Mouse (Mus musculus) erythroblast, embryonic 14.5 days (primary cell): ENCODE measurements around the gene Glb1l. TPM values are rescaled to one million over a fixed set of nuclear protein-coding genes. Genes with fewer than 3 reads are reported as not detected.

Experiments
- H3K27me3 ChIP-seq: 2 replicates; pipeline ENCODE4 v1.6.1; 2012; ENCODE audit warnings: inconsistent platforms; ENCODE audit not compliant: control insufficient read depth
- H3K36me3 ChIP-seq: 2 replicates; pipeline ENCODE4 v1.6.1; 2012; ENCODE audit warnings: mild to moderate bottlenecking, inconsistent platforms; ENCODE audit not compliant: control insufficient read depth
- H3K4me1 ChIP-seq: 2 replicates; pipeline ENCODE4 v1.6.1; 2012; ENCODE audit warnings: inconsistent platforms; ENCODE audit not compliant: control insufficient read depth
- H3K4me3 ChIP-seq: replicated peaks from 2 replicates; pipeline ENCODE3; 2012; ENCODE audit warnings: moderate library complexity, mild to moderate bottlenecking, inconsistent platforms
- H3K9me3 ChIP-seq: 2 replicates; pipeline ENCODE4 v1.6.1; 2012; ENCODE audit warnings: low read length, inconsistent platforms, mixed read lengths; ENCODE audit not compliant: control insufficient read depth
- GATA1 ChIP-seq: IDR thresholded peaks from 2 replicates; pipeline ENCODE4 v1.6.1; 2012; ENCODE audit warnings: low read length, inconsistent platforms, mixed read lengths
- TAL1 ChIP-seq: IDR thresholded peaks from 3 replicates; pipeline ENCODE4 v1.6.1; 2012; ENCODE audit warnings: low read length, inconsistent platforms, mixed read lengths
- polyA plus RNA-seq: library from polyadenylated mRNA; stranded (reverse); fragments of >175 nt; gene quantifications from 2 replicates; pipeline ENCODE4 v1.2.3, GENCODE M21; 2012

The Glb1l gene
- polyA plus RNA-seq, 1 experiment: 0.02 TPM

DNA sequence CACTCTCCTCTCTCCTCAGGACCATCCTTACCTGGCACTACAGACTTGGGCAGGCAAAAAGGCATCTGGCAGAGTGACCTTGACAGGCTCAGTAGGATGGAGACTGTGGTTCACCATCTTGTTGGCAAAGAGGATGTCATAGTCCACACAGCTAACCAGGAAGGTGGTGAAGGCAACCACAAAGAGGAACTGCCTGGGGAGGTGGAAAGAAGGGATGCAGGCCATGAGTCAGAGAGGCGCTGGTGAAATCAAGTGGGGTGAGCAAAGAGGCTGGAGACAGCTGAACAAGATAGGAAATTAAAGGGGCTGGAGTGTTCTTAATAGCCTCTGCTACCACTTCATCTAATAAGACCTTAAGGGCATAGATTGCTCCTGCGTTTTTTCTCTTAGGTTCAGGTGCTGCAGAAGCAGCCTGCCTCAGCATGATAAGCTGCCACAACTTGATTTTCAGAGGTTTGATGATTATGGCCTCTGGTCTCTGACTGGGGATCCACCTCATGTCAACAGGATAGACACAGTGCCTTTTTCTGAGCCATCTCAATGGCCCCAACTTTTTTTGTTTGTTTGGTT is 22.6 kb downstream of the Glb1l start:
- Histone ChIP-seq H3K36me3 (peaks cover 79% of the 10 kb centered on the region), H3K4me3 (no peak overlapping the region)

DNA sequence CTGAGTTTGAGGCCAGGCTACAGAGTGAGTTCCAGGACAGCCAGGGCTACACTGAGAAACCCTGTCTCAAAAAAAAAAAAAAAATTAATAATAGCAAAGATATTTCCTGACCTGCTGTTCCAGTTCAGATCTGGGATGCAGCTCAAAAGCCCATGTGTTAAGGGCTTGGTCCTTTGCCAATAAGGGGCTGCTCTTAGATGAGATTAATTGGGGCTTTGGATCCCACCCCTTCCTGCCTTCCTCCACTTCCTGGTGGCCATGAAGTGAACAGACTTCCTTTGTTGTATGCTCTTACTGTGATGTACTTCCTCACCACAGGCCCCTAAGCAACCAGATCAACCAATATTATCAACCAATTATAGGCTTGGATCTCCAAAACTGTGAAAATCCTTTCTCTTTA is 23.5 kb downstream of the Glb1l start:
- Histone ChIP-seq H3K9me3 (peaks cover 7% of the 10 kb centered on the region), H3K27me3 (no peaks in the 10 kb centered on the region; the same call in 1 of the 2 replicates), H3K36me3 (peaks cover 88% of the 10 kb centered on the region), H3K4me3 (no peak overlapping the region), H3K4me1 (peaks cover 52% of the 10 kb centered on the region)
- TF ChIP-seq GATA1: no peak
- no peak for TF ChIP-seq TAL1

More for the DNA sequence above, 22.6 kb downstream of the Glb1l start:
- no peak for TF ChIP-seq GATA1
- TF ChIP-seq TAL1: no peak
- H3K9me3 ChIP-seq: no peaks in the 10 kb centered on the region
- peaks cover 57% of the 10 kb centered on the region for H3K4me1 ChIP-seq
- H3K27me3 ChIP-seq: no peaks in the 10 kb centered on the region

DNA sequence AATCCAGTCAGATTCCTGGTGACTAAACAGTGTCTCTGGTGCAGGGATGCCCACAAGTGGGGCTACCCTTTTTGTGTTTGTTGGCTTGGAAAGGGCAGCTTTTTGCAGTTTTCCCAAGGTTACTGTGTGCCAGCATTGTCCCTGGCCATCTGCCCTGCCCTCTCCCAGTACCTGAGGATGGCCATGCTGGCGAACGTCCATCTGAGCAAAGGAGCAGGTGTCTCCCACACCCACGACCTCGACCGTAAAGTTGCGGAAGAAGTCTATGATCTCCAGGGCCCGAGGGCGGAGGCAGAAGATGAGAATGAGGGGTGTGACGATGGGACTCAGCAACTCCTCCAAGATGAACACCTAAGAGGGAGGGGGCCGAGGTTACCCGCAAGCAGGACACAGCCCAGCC is 25.1 kb downstream of the Glb1l start:
- H3K27me3 ChIP-seq: no peaks in the 10 kb centered on the region; the same call in 1 of the 2 replicates
- peaks cover 99% of the 10 kb centered on the region for H3K36me3 ChIP-seq
- no peak for TF ChIP-seq TAL1
- TF ChIP-seq GATA1: no peak
- peaks cover 7% of the 10 kb centered on the region for H3K9me3 ChIP-seq
- peaks cover 58% of the 10 kb centered on the region for H3K4me1 ChIP-seq
- H3K4me3 ChIP-seq: no peak overlapping the region

DNA sequence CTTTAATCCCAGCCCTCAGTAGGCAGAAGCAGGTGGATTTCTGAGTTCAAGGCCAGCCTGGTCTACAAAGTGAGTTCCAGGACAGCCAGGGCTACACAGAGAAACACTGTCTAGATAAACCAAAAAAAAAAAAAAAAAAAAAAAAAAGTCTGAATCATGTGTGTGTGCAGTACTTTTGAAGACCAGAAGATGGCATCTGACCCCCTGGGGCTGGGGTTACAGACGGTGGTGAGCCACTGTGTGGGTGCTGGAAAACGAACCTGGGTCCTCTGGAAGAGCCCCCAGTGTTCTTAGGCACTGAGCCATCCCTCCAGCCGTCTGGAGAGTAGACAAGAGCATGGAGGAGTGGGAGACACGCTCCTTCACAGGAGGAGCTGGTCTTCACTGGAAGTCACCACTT is 28.5 kb downstream of the Glb1l start:
- peaks cover 7% of the 10 kb centered on the region for H3K9me3 ChIP-seq
- peaks cover 56% of the 10 kb centered on the region for H3K4me1 ChIP-seq
- no peak for TF ChIP-seq GATA1
- no peak for TF ChIP-seq TAL1
- H3K4me3 ChIP-seq: no peak overlapping the region
- H3K36me3 ChIP-seq: peaks cover 89% of the 10 kb centered on the region
- H3K27me3 ChIP-seq: no peaks in the 10 kb centered on the region; the same call in 1 of the 2 replicates

DNA sequence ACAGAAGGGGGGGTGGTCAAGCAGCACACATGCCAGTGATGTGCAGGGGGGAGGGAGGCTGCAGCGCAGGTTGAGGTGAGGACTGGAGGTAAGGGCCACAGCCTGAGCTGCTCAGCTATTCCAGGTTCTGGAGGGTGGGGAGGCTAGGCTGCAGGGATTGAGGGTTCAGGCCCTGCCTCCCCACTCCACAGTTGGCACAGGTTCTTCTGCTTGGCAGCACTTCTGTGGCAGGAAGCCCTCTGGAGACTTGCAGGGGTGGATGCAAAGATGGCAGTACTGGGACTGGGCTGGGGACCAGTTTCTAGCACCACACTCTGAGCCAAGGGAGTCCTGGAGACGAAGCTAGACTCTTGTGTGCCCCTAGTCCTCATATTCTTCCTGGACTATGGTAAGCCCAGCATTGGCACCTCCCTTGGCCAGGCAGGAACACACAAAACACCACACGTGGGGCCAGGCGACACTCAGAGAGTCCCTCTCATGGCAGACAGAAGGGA is 29.2 kb downstream of the Glb1l start:
- TF ChIP-seq GATA1 (no peak), TAL1 (no peak)
- Histone ChIP-seq H3K4me3 (peak overlapping the region; percentile 87), H3K36me3 (peaks cover 89% of the 10 kb centered on the region)

DNA sequence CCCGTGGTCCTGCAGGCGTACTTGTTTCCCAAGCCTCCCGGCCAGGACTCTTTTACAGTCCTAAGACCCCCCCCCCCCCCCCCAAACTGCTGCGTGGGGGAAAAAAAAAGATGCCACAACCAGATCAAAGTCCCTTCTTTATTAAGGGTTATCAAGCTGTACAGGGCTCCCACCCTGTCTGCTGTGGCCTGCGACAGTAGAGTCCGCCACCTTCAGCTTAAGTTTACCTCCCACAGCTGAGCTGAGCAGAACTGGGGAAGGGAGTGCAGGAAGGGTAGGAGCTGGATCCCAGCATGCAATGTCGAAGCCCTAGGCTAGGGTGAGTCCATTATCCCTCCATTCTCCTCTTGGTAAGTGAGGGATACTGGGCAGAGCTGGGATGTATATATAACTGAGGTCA is 29.9 kb downstream of the Glb1l start:
- peaks cover 65% of the 10 kb centered on the region for H3K4me1 ChIP-seq
- H3K4me3 ChIP-seq: peak overlapping the region; percentile 87
- H3K9me3 ChIP-seq: peaks cover 7% of the 10 kb centered on the region
- H3K27me3 ChIP-seq: no peaks in the 10 kb centered on the region; the same call in 1 of the 2 replicates
- H3K36me3 ChIP-seq: peaks cover 89% of the 10 kb centered on the region
- TF ChIP-seq TAL1: no peak
- no peak for TF ChIP-seq GATA1

More for the DNA sequence above, 29.2 kb downstream of the Glb1l start:
- no peaks in the 10 kb centered on the region; the same call in 1 of the 2 replicates for H3K27me3 ChIP-seq
- peaks cover 60% of the 10 kb centered on the region for H3K4me1 ChIP-seq
- H3K9me3 ChIP-seq: peaks cover 7% of the 10 kb centered on the region

DNA sequence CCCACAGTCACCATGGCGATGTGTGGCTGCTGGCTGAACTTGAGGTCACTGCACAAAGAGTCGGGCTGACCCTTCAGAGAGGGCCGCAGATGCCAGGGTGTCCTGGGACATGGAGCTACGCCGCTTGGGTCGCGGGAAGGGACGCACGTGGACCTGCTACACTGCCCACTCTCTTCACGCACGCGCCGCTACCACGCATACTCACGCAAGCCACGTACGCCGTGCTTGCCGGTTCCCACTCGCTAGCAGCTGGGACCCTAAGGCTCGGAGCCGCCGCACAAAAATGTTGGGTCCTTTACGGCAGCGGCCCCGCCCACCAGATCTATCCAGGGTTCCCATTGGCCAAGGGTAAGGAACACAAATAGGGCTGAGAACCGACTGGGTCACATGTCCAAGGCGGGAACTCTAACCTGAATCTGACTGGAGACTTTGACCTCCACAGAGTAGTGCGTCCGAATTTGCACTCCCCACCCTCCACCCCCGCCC is 30.5 kb downstream of the Glb1l start, which contains the start of gene Abcb6:
Gene Abcb6 (minus strand): TSS at position 288 of the 486 bp plus-strand sequence.
- Histone ChIP-seq H3K9me3 (peaks cover 7% of the 10 kb centered on the region), H3K4me1 (peaks cover 70% of the 10 kb centered on the region), H3K36me3 (peaks cover 89% of the 10 kb centered on the region), H3K27me3 (no peaks in the 10 kb centered on the region; the same call in 1 of the 2 replicates), H3K4me3 (peak within 1 kb of the TSS; percentile 87)
- TF ChIP-seq GATA1 (no peak), TAL1 (no peak)

DNA sequence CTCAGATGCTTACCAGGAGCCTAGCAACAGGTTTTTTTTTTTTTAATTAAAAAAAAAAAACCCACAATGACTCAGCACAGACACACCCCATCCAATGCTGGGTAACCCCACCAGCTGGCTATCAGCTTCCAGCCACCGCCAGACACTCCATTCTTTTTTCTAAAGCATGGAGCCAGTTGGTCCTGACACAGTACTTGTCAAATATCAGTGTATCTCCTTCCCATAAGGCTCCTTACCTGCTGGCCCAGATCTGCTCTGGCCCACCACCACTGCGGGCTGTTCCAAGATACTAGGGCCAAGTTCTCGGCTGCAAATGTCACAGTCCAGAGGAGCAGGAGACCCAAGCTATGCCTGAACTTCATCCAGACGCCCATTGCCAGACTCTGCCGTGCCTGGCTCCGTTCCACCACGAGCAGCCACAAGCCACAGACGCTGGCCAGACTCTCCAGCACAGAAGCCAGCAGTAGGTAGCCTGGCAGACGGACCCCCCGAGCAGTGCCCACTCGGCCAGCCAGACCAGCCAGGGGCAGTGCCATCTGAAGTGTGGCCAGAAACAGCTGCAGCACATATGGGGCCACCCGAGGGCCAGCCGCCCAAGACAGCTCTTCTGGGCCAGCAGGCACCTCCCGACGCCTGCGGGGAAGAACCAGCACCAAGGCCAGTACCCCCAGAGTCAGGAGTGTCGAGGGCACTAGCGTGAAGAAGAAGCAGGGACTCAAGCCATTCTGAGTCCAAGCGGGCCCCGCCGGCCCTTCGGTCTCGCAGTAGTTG is 31.1 kb downstream of the Glb1l start:
- no peaks in the 10 kb centered on the region; the same call in 1 of the 2 replicates for H3K27me3 ChIP-seq
- H3K4me1 ChIP-seq: peaks cover 68% of the 10 kb centered on the region
- peak; percentile 50; the same call in 2 of the 3 replicates for TF ChIP-seq TAL1
- peak; percentile 30; the same call in 1 of the 2 replicates for TF ChIP-seq GATA1
- H3K9me3 ChIP-seq: peaks cover 7% of the 10 kb centered on the region
- H3K36me3 ChIP-seq: peaks cover 89% of the 10 kb centered on the region
- H3K4me3 ChIP-seq: peak overlapping the region; percentile 87
